Mouse (Mus musculus) thymus, adult 18-20 months (tissue): ENCODE results near the gene Rnd3.

Experiments
- DNase-seq, 2 experiments: peaks; one replicate each; pipeline ENCODE4 v3.0.0; 2022; ENCODE audit warnings: mixed read lengths in 2 of 2

Gene Rnd3

DNA sequence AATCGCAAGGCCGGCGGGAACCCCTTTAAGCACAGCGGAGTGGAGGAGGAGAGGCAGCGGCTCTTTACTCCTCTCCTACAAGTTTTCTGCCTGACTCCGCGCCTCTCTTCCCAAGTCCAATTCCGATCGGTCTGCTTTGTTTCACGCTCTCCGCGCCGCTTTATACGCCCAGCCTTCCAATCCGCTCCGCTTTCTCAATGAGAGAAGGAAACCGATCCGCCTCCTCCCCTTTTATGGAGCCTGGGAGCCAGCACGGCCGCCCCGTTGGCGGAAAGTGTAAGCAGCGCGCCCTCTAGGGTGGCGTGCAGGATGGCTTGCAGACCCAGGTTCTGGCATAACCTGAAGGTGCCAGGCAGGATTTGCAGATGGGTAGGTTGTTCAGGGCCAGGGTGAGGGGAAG, at the start of gene Rnd3:
TSS of gene Rnd3 (minus strand) at position 137 of the 400 bp plus-strand sequence.
- DNase-seq = peak; percentile 60 to 61

DNA sequence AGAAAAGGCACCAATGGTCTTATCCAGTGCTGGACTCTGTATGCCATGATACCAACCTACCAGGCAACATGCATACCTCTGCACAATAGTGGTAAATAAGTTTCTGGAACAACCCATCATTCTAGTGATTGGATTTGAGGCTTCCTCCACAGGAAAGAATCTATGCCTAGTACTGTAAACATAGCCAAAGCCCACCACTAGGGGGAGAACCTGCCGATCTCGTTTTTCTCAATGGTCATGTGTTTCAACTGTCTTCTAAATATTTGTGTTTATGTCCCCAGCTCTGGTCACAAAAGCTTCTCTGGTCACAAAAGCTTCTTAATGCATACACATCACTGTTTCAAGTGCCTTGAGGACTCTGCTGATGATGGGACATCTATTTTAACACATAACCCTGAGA, 43.4 kb upstream of the Rnd3 start:
- no peak for DNase-seq

DNA sequence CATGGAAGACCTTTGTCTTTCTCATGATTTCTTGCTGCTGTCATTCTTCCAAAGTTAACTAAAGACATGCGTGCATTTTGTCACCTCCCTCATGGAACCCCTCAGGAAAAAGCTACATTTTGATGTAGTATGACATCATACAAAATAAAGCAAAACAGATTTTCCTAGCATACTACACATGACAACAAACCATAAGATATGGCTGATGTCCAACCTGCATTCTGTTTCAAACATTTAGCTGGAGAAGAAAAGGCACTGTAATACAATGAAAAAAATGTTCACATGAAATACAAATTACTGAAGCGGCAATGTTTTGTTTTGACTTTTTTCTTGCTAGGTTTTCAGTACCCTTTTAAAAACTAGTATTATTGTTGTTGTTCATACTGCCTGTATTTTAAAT, 36.9 kb upstream of the Rnd3 start:
- no peak for DNase-seq

DNA sequence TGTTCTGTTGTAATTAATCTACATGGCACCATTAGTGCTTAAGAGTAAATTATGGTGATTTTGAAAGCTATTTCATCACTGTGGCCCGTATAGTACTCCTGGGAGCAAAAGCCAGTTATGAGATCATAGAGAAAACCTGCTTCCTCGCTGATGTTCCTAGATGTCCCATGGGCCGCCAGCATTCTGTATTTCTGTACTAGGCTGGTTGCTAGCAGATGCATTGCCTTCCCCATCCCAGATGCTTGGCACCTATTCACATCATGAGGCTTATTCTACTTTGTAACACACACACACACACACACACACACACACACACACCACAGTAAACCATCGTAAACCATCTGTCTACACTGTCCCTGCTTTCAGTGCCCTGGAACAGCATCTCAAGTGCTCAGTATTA, 34.1 kb upstream of the Rnd3 start:
- DNase-seq = no peak

DNA sequence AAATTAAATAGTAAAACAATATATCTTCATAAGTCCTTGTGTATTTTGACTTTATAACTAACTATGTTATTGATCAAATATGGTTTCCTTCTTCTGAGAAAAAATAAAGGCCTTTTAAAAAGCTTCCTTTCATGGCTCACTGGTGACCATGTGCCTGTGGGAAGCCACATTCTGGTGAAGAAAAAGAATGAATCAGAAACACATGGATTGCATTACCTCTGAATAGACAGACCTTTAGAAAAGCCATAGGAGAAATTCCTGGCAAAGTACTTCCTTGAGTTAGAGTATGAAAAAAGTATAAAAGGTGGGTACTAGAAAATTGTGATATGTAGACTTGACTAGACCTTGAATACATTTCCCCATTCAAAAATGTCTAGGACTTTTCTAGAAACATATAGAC, 32.5 kb upstream of the Rnd3 start:
- DNase-seq = no peak

DNA sequence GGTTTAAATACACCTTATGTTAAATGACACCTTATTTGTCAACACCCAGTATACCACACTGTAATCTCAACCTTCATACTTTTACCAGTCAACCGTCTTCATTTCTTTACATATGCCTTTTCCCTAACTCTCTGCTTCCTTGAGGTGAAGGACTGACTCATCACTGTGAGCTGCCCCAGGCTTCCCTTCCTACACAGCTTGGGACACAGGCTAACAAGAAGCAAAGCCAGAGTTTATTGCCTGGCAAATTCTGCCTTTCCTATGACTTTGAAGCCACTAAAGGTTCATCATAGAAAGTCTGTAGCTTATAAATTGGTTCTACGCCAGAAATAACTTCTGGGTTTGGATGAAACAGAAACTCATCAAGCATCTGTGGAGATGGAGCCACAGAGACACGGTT, 30.2 kb upstream of the Rnd3 start:
- no peak for DNase-seq

DNA sequence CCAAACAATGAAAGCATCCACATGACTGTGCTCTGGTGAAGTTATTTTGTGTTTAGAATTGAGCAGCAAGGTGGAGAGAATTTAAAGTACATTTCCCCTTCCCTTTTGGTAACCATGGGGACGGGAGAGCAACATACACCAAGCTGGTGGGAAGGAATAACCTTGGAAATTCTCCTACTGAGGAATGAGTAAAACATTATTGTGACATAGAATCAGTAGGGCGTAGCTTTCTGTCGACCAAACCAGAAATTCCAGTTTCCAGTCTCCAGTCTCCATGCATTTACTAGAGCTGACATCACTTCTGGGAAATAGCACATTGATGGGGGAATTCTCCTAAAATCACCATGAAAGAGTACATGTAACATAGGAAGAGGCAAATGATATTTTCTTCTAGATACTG, 28.7 kb upstream of the Rnd3 start:
- no peak for DNase-seq

DNA sequence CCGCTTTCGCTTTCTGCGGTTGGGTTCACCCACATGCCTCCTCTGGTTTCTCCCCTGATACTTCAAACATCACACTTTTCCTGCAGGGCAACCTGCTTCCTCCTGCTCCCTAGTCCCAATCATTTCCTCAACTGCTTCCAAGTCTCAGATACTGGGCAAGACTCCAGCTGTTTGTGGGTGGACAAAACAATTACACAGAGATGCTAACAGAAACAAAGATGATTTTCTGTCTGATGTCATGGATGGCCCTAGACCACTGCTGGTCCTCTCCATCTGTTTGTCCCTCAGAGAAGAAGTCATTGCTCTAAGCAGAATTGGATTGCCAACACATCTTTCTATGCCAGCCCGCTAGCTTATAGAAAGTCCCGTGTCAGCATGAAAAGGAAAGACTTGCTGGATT, 26.4 kb upstream of the Rnd3 start:
- no peak for DNase-seq

DNA sequence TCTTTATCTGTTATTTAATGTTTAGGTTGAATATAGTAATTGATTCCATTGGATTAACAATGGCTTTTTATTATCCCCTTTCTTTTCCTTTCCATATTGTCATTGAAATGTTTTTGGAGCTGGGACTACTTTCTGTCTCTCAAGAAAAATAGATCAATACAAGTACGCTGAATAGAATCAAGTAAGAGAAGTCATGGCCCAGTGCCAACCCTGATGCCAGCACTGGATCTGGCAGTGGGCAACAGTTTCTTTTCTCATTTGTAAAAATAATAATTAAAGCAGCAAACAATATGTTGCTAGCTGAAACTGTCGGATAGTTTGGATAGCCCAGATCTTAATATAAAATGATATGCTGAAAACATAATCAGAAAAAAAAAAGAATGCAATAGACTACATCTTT, 12.2 kb upstream of the Rnd3 start:
- DNase-seq = no peak

DNA sequence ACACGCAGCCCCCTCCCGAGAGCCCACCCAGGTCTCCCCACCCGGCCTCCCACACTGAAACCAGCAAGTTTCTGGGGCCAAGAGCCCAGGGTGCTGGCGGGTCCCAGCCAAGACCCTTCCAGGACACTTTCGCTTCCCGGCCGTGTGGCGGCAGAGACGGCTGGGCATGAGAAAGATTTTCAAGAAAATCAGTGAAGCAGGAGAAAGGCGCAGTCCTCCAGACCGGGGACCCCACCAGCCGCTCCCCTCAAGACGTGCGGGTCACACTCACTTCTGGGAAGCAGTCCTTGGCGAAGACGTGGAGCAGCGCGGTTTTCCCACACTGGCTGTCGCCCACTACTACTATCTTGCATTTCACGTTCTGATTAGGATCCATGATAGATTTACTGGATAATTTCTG, 457 bp downstream of the Rnd3 start:
- no peak for DNase-seq

DNA sequence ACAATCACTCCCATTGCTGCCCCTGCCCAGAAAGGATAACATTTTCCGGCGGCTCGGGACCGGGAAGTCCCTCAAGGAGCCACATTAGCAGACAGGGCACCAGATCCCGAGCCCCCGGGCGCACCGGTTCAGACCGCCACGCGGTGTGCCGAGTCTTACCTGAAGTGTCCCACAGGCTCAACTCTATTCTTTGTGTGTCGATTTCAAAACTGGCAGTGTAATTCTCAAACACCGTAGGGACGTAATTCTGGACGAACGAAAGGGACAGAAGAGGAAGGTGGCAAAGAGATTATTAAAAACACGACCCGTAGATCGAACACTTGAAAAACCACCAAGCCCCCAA, 875 bp downstream of the Rnd3 start:
- DNase-seq = peak in 1 of 2 experiments; percentile 5

DNA sequence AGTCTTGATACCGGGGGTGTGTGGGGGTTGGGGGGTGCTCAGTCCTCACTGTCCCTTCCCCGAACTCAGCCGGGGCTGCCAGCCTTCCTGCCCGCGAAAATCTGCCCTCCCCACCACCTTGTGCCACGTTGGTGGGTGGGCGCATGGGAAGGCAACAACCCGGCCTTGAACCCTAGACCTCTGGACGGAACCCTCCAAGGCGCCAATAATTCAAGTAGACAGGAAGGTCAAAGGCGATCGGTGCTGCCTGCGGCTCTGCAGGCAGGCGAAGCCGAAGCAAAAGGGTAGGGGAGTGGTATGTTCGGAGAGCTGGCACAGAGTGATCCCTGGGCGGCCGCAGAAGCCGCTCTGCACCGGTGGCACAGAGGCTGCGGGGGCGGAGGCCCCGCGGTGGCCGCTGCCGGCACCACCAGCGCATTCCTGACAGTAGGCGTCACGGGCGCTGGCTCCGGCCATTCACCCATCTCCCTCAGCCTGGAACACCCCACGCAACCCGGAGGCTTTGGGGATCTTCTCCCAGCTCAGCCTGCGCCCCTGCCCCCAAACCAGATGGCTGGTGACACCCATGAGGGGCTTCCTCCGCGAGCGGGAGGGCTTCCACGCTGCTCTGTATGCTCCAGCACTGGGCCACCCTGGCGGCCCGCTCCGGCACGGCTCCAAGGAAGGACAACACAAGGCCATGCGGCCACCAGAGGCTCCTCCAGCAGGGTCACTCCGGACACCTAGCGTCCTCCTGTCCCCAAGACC, 1.4 kb downstream of the Rnd3 start:
- DNase-seq = peak in 1 of 2 experiments; percentile 11

DNA sequence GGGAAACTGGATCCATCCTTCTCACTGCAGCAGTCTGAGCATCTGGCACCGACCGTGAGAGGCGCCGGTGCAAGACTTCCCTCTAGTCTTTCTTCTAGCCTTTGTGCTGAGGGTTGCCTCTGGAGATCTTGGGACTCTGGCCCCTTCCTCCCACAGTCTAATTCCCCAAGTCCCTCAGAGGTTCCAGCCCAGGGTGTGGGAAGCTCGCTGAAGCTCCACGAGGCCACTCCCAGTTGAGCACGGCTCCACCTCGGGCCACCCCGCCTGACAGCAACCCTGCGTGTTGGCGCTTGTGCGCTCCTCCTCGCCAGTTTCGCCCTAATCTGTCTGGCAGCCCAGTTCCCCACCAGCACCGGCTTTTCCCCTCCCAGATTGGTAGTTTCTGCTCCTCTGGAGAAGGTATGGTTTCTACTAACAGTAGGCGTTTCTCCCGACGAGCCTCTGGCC, 2.0 kb downstream of the Rnd3 start:
- DNase-seq = peak; percentile 11 to 13

DNA sequence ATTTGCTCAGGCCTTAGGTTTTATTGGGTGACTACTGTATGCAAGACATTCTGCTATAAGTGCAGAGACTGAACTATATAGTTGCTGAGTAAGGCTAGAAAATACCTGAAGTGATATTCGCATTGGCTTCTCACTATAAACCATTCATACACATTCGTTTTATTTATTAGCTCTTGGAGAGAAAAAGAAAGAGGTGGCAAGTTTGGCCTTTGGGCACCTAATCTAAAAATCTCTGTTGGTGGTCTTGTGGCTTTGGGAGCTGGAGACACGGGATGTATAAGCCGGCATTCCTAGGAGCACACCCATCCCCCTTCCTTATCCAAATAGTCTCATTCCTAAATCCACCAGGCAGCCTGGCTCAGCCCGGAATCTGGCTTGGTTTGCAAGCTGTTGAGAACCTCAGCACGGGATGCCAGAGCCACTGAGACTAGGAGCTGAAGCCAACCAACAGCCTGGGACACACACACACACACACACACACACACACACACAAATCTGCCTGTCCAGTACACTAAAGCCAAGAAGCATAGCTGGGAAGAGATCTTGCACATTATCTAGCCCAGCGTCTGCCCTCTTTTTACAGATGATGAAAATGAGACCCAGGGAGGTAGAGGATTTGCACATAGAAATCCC, 3.0 kb downstream of the Rnd3 start:
- DNase-seq = no peak

DNA sequence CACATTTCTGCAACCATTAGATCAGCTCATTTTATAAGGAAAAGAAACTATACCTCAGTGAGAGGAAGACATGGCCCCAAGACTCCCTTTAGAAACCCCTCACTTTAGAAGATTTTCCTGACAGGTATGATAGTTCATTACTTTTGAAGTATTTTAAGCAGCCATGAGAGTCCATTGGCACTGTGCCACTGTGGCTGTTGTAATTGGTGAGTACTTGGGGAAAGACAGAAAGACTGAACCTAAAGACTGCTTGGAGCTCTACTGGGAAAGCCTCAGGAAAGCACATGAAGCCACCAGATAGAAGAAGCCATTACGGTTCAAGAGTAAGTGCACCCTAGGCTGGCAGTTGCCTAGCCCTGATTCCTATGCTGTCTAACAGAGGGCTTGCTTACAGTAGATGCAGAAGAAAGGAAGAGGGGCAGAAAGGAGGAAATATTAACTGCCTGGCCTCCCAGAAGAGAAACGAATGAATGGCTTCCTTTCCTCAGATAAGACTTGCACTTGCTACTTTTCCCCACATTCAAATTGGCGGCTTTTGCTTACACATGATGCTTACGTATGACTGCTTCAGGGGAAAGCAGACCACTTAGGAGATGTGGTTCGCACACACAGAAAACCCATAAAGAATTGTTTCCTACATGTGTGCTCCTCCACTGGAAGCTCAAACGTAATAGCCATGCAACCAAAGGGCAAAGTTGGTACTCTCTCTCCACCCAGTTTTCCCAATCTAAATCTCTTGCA, 4.4 kb downstream of the Rnd3 start:
- DNase-seq = no peak

DNA sequence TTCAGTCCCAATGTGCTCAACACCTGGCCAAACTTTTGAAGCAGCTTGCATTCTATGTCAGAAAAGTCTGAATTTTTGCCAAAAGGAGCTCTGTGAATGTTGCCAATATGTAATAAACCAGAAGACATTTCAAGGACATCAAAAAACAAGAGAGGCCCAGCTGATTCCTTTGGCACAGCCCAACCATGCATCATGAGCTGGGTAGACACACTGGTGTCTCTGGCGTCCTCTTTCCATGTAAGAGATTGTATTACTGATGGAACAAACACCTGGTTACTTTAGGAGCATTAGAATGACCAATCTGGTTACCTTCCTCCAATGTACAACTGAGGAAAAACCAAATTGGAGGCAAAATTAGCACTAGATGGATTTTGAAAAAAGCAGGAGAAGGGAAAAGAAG, 6.5 kb downstream of the Rnd3 start:
- DNase-seq = no peak

DNA sequence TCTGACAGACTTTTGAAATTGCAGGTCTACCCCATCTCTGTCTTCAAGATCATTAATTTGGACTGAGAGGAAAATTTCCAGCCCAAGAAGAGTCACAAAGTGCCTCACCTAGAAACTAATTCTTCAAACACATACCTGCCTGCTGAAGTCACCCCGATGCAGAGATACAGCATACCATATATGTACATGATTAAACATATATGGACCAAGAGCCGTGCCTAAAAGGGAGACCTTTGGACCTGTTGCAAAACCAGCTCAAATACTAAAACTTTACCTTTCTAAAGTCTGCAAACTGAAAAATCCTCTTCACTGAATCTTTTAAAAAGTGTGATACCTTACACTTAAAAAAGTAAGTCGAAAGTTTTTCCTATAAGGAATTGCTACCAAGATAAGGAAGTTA, 7.6 kb downstream of the Rnd3 start:
- no peak for DNase-seq

DNA sequence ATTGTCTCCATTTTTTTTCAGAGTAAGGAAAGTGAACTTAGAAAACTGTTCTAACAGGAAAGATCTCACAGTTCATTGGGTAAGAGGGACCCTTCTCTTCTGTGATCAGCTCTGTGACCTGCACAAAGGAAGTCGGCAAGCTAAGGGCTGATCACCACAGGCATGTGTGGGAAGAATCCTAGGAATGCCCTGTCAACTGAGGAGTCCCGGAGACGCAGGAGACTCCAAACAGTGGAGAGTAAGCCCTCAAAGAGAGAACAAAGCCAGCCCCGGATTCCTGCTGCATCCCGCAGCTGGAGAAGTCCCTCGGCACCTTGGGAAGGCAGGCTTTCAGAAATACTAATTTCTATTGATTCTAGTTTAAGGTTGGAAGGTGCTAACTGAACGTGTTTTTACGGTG, 8.4 kb downstream of the Rnd3 start:
- DNase-seq = no peak

DNA sequence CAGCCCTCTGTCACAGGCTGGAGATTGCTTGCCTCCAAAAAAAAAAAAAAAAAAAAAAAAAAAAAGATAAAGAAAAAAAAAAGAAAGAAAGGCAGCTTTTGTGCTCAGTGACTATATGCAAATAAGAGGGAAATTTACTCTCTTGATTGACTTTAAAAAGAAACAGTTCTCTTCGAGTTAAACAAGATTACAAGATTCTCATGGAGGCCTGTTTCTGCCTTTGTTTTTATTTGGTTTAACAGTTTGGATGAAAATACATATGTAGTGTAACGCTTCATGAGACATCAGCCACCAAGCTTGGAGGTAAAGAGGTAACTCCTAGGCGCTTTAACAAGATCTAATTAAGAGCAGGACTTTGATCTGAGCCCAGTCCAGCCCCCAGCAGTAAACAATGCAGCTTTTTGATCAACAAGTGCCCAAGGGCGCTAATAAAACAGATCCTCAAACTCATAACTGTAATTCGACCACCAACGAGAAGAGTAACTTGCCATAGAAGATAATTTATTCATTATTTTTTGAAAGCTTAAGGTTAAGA, 8.9 kb downstream of the Rnd3 start:
- DNase-seq = no peak

DNA sequence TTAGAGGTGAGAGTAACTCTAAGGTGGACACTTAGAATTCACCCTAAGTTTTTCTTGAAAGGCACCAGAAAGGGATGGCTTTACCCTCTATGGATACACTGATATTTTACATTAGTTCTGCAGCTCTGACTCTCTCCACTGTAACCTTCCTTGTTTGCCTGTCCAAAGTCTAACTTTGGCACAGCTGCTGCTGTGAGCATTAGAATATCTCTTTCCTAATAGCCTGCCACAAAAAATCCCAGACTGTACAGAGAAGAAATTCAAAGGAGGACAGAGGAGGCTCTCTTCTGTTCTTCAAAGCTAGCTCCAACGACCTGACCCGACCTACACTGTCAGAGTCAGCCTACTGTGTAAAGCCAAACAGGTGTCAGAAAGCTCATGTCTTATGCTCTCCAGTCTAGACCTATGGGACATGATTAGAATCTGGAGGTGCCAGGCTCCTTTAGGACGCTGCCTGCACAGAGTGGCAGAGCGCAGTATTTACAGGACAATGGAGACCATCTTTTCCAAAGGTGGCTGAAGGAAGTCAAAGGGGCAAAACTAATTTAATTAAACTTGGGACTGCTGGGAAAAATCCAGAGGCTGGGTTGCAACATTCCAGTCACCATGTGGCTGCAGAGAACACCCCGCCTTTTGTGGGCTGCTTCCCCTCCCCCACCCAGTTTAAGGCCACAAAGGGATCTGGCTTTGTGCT, 9.5 kb downstream of the Rnd3 start:
- no peak for DNase-seq

DNA sequence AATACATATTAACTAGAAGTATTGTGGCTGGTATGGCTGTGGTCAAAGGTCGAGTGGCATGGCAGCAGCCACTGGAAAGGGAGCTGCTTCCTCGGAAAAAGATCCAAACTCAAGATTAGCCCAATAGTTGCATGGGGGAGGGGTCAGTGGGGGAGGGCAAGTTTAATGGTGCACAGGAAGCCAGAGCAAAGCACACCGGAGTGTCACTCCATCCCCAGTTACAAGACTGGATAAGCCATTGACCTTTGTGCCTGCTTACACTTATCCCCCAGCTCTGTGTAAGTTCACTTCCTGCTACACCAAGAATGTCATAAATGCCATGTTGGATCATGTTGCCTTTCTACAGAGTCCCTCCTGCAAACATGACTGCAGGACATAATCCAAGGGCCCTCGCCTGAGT, 11.2 kb downstream of the Rnd3 start:
- DNase-seq = no peak

DNA sequence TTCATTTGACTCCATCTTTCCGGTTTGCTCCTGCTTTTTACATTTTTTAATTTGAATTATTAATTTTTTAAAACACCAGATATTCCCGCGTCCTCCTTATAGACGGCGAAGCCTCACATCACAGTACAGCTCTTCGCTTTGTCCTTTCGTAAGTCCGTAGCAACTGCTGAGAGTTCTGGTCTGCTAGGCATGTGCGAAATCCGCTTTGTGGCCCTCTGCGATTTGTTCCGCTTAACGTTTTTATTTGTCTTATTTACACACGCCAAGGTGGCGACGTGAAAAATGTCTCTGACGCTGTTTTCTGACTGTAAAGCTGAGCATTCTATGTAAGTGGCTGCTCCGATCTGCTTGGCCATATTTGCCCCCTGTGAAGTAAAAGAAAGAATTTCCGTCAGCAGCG, 16.7 kb downstream of the Rnd3 start:
- DNase-seq = no peak

DNA sequence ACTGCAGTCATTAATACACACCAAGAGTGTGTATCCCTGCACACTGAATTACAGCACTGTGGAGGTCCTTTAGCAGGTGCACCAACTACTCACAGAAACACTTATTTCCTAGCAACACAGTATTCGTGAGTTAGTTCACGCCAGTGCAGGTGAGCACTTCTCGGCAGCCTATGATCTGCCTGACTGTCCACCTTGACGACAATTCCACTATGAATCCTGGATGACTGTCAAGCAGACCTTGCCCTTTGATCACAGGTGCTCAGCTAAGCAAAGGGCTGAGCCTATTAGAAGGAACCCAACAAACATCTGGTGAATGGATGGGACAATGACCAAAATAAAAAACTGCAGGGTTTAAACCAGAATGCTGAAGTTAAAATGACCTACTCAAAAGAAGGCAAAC, 20.8 kb downstream of the Rnd3 start:
- DNase-seq = no peak
